Mouse (Mus musculus) forebrain, embryonic 15.5 days (tissue): ENCODE measurements around the gene Gas8. TPM values are rescaled to one million over a fixed set of nuclear protein-coding genes. Genes with fewer than 3 reads are reported as not detected.
"Not testable (repeated sequence)": the region's sequence is repeated elsewhere in the genome, so short reads cannot be mapped to it uniquely, and the experiment has no call there.

Source experiments
- ATAC-seq: fragments of 200-750 bp; cut with Nextera tagmentation; replicated peaks from 2 replicates; pipeline ENCODE4 v1.8.0; 2017; ENCODE audit warnings: mild to moderate bottlenecking, moderate TSS enrichment, moderate library complexity
- H3K27ac ChIP-seq: fragments of 300-500 bp; sonication (generic); replicated peaks from 2 replicates; pipeline ENCODE4 v1.5.1; 2015; ENCODE audit warnings: mild to moderate bottlenecking, inconsistent platforms
- H3K27me3 ChIP-seq: fragments of 300-500 bp; sonication (generic); 2 replicates; pipeline ENCODE4 v1.6.1; 2015; ENCODE audit warnings: inconsistent platforms
- H3K36me3 ChIP-seq: fragments of 300-500 bp; sonication (generic); 2 replicates; pipeline ENCODE4 v1.6.1; 2015; ENCODE audit warnings: mild to moderate bottlenecking, inconsistent platforms
- H3K4me1 ChIP-seq: fragments of 300-500 bp; sonication (generic); 2 replicates; pipeline ENCODE4 v1.6.1; 2015; ENCODE audit warnings: inconsistent platforms
- H3K4me2 ChIP-seq: fragments of 300-500 bp; sonication (generic); replicated peaks from 2 replicates; pipeline ENCODE4 v1.6.1; 2015; ENCODE audit warnings: mild to moderate bottlenecking, inconsistent platforms
- H3K4me3 ChIP-seq: fragments of 300-500 bp; sonication (generic); 2 replicates; pipeline ENCODE4 v1.5.1; 2015; ENCODE audit warnings: mild to moderate bottlenecking, inconsistent platforms
- H3K9ac ChIP-seq: fragments of 300-500 bp; sonication (generic); replicated peaks from 2 replicates; pipeline ENCODE4 v1.6.1; 2015; ENCODE audit warnings: mild to moderate bottlenecking, inconsistent platforms
- H3K9me3 ChIP-seq: fragments of 300-500 bp; sonication (generic); 2 replicates; pipeline ENCODE4 v1.6.1; 2016; ENCODE audit warnings: inconsistent platforms
- WGBS: fragments of 180-500 bp; shearing (Covaris S2); methylation state at CpG from one replicate; pipeline ENCODE4 v1.1.7; 2015; ENCODE audit warnings: mixed read lengths; 5-methylcytosine and 5-hydroxymethylcytosine counted together
- polyA plus RNA-seq: library from polyadenylated mRNA; unstranded; fragments of >200 nt; fragmentation: Nextera tagmentation; extraction: Ambion mirVana; gene quantifications from 2 replicates; pipeline ENCODE4 v1.2.1, GENCODE M21; 2015

Gas8 gene
- polyA plus RNA-seq: 43.8 and 44.0 TPM in 2 replicates

DNA sequence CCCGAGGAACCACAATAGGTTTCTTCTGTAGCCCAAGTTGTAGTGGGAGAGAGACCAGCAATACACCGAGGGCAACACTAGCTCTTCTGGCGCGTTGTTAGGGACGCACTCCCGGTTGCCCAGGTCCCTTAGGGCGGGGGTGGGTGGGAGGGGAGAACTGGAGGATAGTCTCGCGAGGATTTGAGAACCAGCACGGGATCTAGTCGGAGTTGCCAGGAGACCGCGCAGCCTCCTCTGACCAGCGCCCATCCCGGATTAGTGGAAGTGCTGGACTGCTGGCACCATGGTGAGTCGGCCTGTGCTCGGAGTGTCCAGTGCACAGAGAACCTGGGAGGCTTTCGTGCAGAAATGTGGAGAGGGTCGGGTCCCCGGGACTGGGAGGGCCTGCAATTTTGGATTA is at the start of gene Gas8:
TSS of gene Gas8 (plus strand) at position 168 of the 400 bp plus-strand sequence.
- Histone ChIP-seq H3K36me3 (peaks cover 24% of the 10 kb centered on the region), H3K9me3 (no peaks in the 10 kb centered on the region), H3K9ac (peak within 1 kb of the TSS; percentile 80), H3K4me3 (peak within 1 kb of the TSS; percentile 77), H3K27ac (peak within 1 kb of the TSS; percentile 58), H3K27me3 (0 out of 2 replicates have a peak, but pooled peaks cover 5% of the 10 kb centered on the region), H3K4me2 (peak within 1 kb of the TSS; percentile 86), H3K4me1 (peaks cover 36% of the 10 kb centered on the region)
- WGBS: 0% methylated on average over 20 of the region's 20 CpGs
- ATAC-seq: peak; percentile 92

DNA sequence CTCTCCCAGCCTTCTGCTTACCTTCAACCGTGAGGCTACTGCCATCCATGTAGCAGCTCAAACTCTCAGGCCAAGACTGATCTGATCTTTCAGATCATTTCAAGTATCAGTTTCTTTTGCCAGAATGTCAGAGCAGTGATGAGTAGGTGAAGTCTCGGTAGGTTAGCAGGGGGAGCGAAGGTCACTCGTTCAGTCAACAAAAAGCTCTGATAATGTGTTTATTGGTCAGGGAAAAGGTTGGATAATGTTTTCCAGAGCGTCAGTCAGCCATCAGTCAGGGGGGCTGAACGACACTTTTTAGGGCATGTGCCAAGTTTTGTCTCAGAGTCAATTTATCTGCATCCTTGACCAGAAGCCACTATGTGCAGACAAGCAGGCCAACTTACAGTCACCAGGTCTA is 45.6 kb upstream of the Gas8 start:
- not testable (repeated sequence) for H3K4me1 ChIP-seq

GRCm38 (mm10) chr8:123474549-123474948 is 44.1 kb upstream of the Gas8 start:
- not testable (repeated sequence) for H3K9ac ChIP-seq, H3K9me3 ChIP-seq, H3K27ac ChIP-seq, H3K27me3 ChIP-seq, H3K36me3 ChIP-seq, H3K4me3 ChIP-seq, ATAC-seq, H3K4me2 ChIP-seq
- 64% methylated on average over 5 of the region's 5 CpGs for WGBS
- H3K4me1 ChIP-seq: peaks cover 20% of the 10 kb centered on the region

More for the DNA sequence above, 45.6 kb upstream of the Gas8 start:
- not testable (repeated sequence) for H3K9me3 ChIP-seq, ATAC-seq, H3K4me2 ChIP-seq, H3K9ac ChIP-seq, H3K27me3 ChIP-seq, H3K4me3 ChIP-seq, H3K27ac ChIP-seq, H3K36me3 ChIP-seq
- WGBS: 78% methylated on average over 6 of the region's 6 CpGs

GRCm38 (mm10) chr8:123476911-123477736 is 41.5 kb upstream of the Gas8 start:
- Histone ChIP-seq H3K9me3 (no peaks in the 10 kb centered on the region), H3K27me3 (no peaks in the 10 kb centered on the region), H3K4me3 (peak overlapping the region; percentile 94), H3K4me1 (peaks cover 20% of the 10 kb centered on the region), H3K4me2 (peak overlapping the region; percentile 79), H3K9ac (peak overlapping the region; percentile 87), H3K36me3 (peaks cover 15% of the 10 kb centered on the region), H3K27ac (peak overlapping the region; percentile 97)
- 7% methylated on average over 34 of the region's 34 CpGs for WGBS
- ATAC-seq: peak; percentile 72

DNA sequence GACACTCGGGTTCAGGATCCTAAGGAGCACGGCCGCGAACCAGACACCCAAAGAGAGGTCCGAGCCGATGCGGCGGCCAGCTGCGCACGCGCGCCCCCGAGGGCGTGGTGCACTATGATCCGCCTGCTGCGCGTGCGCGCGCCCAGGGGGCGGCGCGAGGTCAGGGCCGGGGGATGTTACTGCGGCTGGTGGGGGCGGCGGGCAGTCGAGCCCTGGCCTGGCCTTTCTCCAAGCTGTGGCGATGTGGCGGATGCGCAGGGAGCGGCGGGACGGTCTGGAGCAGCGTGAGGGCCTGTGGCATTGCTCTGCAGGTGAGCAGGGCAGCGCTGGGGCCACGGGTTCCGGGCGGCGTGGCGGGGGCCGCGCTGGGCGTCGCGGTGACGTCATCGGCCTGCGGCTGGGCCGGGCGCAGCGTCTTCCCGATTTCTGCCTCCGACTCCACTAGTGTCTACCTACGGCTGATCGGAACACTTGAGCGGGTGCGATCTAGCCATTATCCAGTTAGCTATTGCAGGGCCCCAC is 40.8 kb upstream of the Gas8 start, which contains the start of gene Afg3l1:
TSS of gene Afg3l1 (plus strand) at position 167 of the 522 bp plus-strand sequence.
- peak within 1 kb of the TSS; percentile 79 for H3K4me2 ChIP-seq
- under 1% methylated on average over 58 of the region's 58 CpGs for WGBS
- peak within 1 kb of the TSS; percentile 97 for H3K27ac ChIP-seq
- H3K9me3 ChIP-seq: no peaks in the 10 kb centered on the region
- peak within 1 kb of the TSS; percentile 87 for H3K9ac ChIP-seq
- H3K4me1 ChIP-seq: peaks cover 20% of the 10 kb centered on the region
- peak within 1 kb of the TSS; percentile 94 for H3K4me3 ChIP-seq
- peaks cover 22% of the 10 kb centered on the region for H3K36me3 ChIP-seq
- peak; percentile 94 for ATAC-seq
- H3K27me3 ChIP-seq: no peaks in the 10 kb centered on the region

- peak overlapping the region; percentile 97 for H3K27ac ChIP-seq
- H3K9me3 ChIP-seq: no peaks in the 10 kb centered on the region
- peak overlapping the region; percentile 79 for H3K4me2 ChIP-seq
- peak overlapping the region; percentile 94 for H3K4me3 ChIP-seq
- WGBS: 36% methylated on average over 16 of the region's 16 CpGs
- peak overlapping the region; percentile 87 for H3K9ac ChIP-seq
- H3K4me1 ChIP-seq: peaks cover 20% of the 10 kb centered on the region
- H3K36me3 ChIP-seq: peaks cover 25% of the 10 kb centered on the region
- H3K27me3 ChIP-seq: no peaks in the 10 kb centered on the region
- ATAC-seq: peak; percentile 20; the same call in 1 of the 2 replicates
Measured at GRCm38 (mm10) chr8:123478456-123479218, 40.0 kb upstream of the Gas8 start.

- Histone ChIP-seq H3K27me3 (no peaks in the 10 kb centered on the region), H3K36me3 (peaks cover 55% of the 10 kb centered on the region), H3K4me2 (no peak overlapping the region), H3K9ac (no peak overlapping the region), H3K9me3 (no peaks in the 10 kb centered on the region), H3K4me1 (peaks cover 13% of the 10 kb centered on the region), H3K4me3 (no peak overlapping the region), H3K27ac (no peak overlapping the region)
- 86% methylated on average over 7 of the region's 7 CpGs for WGBS
- no peak for ATAC-seq
Measured at GRCm38 (mm10) chr8:123482627-123483026, 36.0 kb upstream of the Gas8 start.

GRCm38 (mm10) chr8:123491280-123492075 is 27.2 kb upstream of the Gas8 start:
- H3K36me3 ChIP-seq: peaks cover 94% of the 10 kb centered on the region
- no peak overlapping the region for H3K9ac ChIP-seq
- H3K9me3 ChIP-seq: no peaks in the 10 kb centered on the region
- no peak overlapping the region for H3K4me2 ChIP-seq
- no peaks in the 10 kb centered on the region for H3K27me3 ChIP-seq
- WGBS: 92% methylated on average over 15 of the region's 15 CpGs
- no peak overlapping the region for H3K4me3 ChIP-seq
- no peak for ATAC-seq
- H3K27ac ChIP-seq: no peak overlapping the region
- no peaks in the 10 kb centered on the region for H3K4me1 ChIP-seq

- WGBS: 96% methylated on average over 9 of the region's 9 CpGs
- Histone ChIP-seq H3K4me2 (no peak overlapping the region), H3K27me3 (no peaks in the 10 kb centered on the region), H3K4me1 (no peaks in the 10 kb centered on the region), H3K36me3 (peaks cover 89% of the 10 kb centered on the region), H3K27ac (no peak overlapping the region), H3K4me3 (no peak overlapping the region), H3K9me3 (no peaks in the 10 kb centered on the region), H3K9ac (no peak overlapping the region)
- ATAC-seq: no peak
Measured at GRCm38 (mm10) chr8:123492898-123493297, 25.7 kb upstream of the Gas8 start.

DNA sequence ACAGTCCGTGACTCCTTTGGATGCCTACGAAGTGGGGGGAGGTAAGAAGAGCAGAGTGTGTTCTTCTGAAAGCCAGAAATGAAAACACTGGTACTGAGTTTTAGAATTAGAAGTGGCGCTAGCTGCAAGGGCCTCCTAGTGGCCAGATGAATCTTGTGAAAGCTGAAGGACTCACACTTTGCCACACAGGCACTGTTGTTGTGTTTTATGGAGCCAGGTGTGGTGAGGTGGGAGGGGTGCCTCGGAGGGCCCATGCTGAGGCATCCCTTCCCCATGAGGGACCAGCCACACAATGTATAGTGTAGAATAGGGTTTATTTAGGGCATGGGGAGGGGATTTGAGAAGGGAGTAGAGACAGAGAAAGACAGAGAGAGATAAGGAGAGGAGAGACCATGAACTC is 20.9 kb upstream of the Gas8 start:
- Histone ChIP-seq H3K4me2 (no peak overlapping the region), H3K36me3 (peaks cover 88% of the 10 kb centered on the region), H3K4me1 (no peaks in the 10 kb centered on the region), H3K9ac (no peak overlapping the region), H3K27ac (no peak overlapping the region), H3K9me3 (no peaks in the 10 kb centered on the region), H3K4me3 (no peak overlapping the region), H3K27me3 (no peaks in the 10 kb centered on the region)
- 89% methylated on average over 4 of the region's 4 CpGs for WGBS
- ATAC-seq: no peak

GRCm38 (mm10) chr8:123498963-123499362 is 19.7 kb upstream of the Gas8 start:
- Histone ChIP-seq H3K4me3 (no peak overlapping the region), H3K36me3 (peaks cover 88% of the 10 kb centered on the region), H3K4me2 (no peak overlapping the region), H3K9ac (no peak overlapping the region), H3K27ac (no peak overlapping the region), H3K4me1 (no peaks in the 10 kb centered on the region), H3K27me3 (no peaks in the 10 kb centered on the region), H3K9me3 (no peaks in the 10 kb centered on the region)
- no peak for ATAC-seq
- WGBS: 87% methylated on average over 11 of the region's 11 CpGs
